Mouse (Mus musculus) heart, embryonic 12.5 days (tissue): ENCODE measurements around the gene Polr2c. TPM values are rescaled to one million over a fixed set of nuclear protein-coding genes. Genes with fewer than 3 reads are reported as not detected.

ENCODE experiments used
- ATAC-seq: fragments of 200-750 bp; cut with Nextera tagmentation; 2 replicates; pipeline ENCODE4 v1.8.0; 2017; ENCODE audit warnings: moderate TSS enrichment, moderate library complexity; ENCODE audit not compliant: insufficient number of reproducible peaks, low FRiP score
- H3K27ac ChIP-seq: fragments of 300-500 bp; sonication (generic); 2 replicates; pipeline ENCODE4 v1.5.1; 2016; ENCODE audit warnings: mild to moderate bottlenecking, moderate library complexity; ENCODE audit not compliant: poor library complexity, severe bottlenecking
- H3K27me3 ChIP-seq: fragments of 300-500 bp; sonication (generic); replicated peaks from 2 replicates; pipeline ENCODE4 v1.6.1; 2016; ENCODE audit warnings: mild to moderate bottlenecking, moderate library complexity
- H3K36me3 ChIP-seq: fragments of 300-500 bp; sonication (generic); 2 replicates; pipeline ENCODE4 v1.6.1; 2016; ENCODE audit warnings: mild to moderate bottlenecking, moderate library complexity
- H3K4me1 ChIP-seq: fragments of 300-500 bp; sonication (generic); replicated peaks from 2 replicates; pipeline ENCODE4 v1.6.1; 2016; ENCODE audit warnings: mild to moderate bottlenecking
- H3K4me2 ChIP-seq: fragments of 300-500 bp; sonication (generic); 2 replicates; pipeline ENCODE4 v1.6.1; 2016; ENCODE audit warnings: mild to moderate bottlenecking, moderate library complexity
- H3K4me3 ChIP-seq: fragments of 300-500 bp; sonication (generic); 2 replicates; pipeline ENCODE4 v1.5.1; 2016; ENCODE audit warnings: mild to moderate bottlenecking
- H3K9ac ChIP-seq: fragments of 300-500 bp; sonication (generic); 2 replicates; pipeline ENCODE4 v1.6.1; 2016; ENCODE audit warnings: mild to moderate bottlenecking, moderate library complexity
- H3K9me3 ChIP-seq: fragments of 300-500 bp; sonication (generic); replicated peaks from 2 replicates; pipeline ENCODE4 v1.6.1; 2016; ENCODE audit warnings: mild to moderate bottlenecking, moderate library complexity
- WGBS: fragments of 180-500 bp; shearing (Covaris S2); methylation state at CpG from one replicate; pipeline ENCODE4 v1.1.7; 2016; 5-methylcytosine and 5-hydroxymethylcytosine counted together
- polyA plus RNA-seq: library from polyadenylated mRNA; unstranded; fragments of >200 nt; fragmentation: Nextera tagmentation; extraction: Ambion mirVana; gene quantifications from 2 replicates; pipeline ENCODE4 v1.2.1, GENCODE M21; 2016

Polr2c gene
- polyA plus RNA-seq, 1 experiment from 2014 or later, result 122 TPM

DNA sequence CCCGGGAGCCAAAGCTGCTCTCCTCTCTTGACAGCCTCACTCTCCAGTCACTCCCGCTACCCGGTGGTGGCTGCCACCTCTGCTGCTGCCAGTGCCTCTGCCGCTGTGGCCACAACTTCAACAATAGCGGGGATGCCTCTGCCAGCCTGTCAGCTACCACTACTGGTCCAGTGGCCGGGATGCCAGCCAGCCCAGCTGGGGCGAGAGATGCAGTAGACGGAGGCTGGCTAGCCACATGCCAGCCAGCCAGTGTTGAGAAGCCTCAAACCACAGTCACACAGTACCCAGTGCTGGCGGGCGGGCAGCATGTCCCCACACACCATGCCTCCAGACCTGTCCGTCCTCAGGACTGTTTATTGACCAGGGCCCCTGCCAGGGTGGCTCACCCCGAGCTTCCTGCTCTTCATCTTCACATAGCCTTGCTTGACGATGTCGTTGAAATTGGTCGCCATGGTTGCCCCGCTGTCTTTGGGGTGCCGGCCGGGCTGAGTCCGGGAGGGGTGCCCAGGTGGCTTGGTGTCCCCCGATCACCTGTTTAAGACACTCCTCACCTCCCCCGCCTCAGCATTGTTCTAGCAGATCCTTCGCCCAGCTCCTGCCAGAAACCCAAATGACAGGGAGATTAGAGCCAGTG is 13.3 kb downstream of the Polr2c start:
- peak overlapping the region; percentile 90 for H3K4me2 ChIP-seq
- H3K4me1 ChIP-seq, result peaks cover 82% of the 10 kb centered on the region
- 18% methylated on average over 22 of the region's 22 CpGs for WGBS
- H3K27ac ChIP-seq, result peak overlapping the region; percentile 55; the same call in 1 of the 2 replicates
- 0 out of 2 replicates have a peak, but pooled peaks have one; percentile 1 for ATAC-seq
- H3K27me3 ChIP-seq, result no peaks in the 10 kb centered on the region
- peak overlapping the region; percentile 44 for H3K4me3 ChIP-seq
- peaks cover 43% of the 10 kb centered on the region for H3K36me3 ChIP-seq
- H3K9me3 ChIP-seq, result no peaks in the 10 kb centered on the region
- peak overlapping the region; percentile 57 for H3K9ac ChIP-seq

DNA sequence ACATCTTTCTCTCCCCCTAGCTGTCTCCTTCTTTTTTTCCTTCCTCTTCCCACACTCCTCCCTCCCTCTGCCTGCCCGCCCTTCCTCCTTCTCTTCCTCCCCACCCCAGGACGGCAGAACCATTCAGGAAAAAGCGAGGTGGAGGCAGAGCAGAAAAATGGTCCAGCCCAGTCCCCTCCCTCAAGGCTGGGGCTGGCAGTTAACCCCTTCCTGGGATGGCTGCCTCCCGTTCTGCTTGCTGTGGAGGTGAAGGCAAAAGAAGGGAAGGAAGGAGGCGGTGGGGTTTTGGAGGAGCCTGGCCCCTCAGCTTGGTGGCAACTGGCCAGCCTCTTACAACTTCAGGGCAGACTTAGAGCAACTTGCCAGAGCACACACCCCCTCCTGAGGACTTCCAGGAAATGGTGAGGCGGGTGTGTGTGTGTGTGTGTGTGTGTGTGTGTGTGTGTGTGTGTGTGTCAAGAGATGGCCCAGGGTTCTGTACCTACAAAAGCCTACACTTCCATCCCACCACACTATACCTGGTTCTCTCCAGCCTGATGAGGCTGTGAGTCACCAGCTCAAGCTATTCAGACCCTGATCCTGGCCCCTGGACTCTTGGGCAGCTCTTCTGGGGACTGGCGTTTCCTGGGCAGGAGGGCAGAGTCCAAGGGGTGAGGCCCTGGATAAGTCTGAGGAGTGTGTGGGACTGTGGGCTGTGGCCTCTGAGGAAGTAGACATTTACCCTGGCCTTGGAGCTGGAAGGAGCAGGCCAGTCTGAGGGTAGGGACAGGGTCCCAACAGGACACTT is 14.1 kb downstream of the Polr2c start:
- peak; percentile 60 for ATAC-seq
- peaks cover 36% of the 10 kb centered on the region for H3K36me3 ChIP-seq
- H3K27me3 ChIP-seq, result no peaks in the 10 kb centered on the region
- H3K9me3 ChIP-seq, result no peaks in the 10 kb centered on the region
- H3K4me1 ChIP-seq, result peaks cover 83% of the 10 kb centered on the region
- H3K27ac ChIP-seq, result peak overlapping the region; percentile 55
- peak overlapping the region; percentile 90 for H3K4me2 ChIP-seq
- peak overlapping the region; percentile 57 for H3K9ac ChIP-seq
- peak overlapping the region; percentile 44 for H3K4me3 ChIP-seq
- 9% methylated on average over 7 of the region's 7 CpGs for WGBS

DNA sequence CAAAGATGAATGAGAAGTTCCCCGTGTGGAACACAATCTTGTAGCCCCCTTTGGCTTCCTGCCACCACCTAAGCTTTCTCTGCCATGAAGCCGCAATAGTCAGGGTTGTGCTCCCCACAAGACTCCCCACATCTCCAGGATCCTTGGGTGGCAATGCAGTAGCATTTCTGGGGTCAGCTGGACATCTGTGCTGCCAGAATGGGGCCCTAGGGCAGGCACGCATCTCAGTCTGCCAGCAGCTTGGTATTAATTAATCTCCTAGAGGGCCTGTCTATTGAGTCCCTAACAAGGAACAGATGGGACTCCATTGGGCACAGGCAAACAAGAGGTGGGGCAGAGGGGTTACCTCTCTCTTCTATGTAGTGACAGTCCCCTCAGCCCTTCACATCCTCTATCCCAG is 14.9 kb downstream of the Polr2c start:
- Histone ChIP-seq H3K4me2 (peak overlapping the region; percentile 90), H3K27me3 (no peaks in the 10 kb centered on the region), H3K36me3 (peaks cover 28% of the 10 kb centered on the region), H3K4me1 (peaks cover 84% of the 10 kb centered on the region), H3K9me3 (no peaks in the 10 kb centered on the region), H3K9ac (0 out of 2 replicates have a peak overlapping the region, but pooled peaks have one; percentile 4), H3K27ac (peak overlapping the region; percentile 55), H3K4me3 (peak overlapping the region; percentile 13; the same call in 1 of the 2 replicates)
- no peak for ATAC-seq
- 52% methylated on average over 3 of the region's 3 CpGs for WGBS

DNA sequence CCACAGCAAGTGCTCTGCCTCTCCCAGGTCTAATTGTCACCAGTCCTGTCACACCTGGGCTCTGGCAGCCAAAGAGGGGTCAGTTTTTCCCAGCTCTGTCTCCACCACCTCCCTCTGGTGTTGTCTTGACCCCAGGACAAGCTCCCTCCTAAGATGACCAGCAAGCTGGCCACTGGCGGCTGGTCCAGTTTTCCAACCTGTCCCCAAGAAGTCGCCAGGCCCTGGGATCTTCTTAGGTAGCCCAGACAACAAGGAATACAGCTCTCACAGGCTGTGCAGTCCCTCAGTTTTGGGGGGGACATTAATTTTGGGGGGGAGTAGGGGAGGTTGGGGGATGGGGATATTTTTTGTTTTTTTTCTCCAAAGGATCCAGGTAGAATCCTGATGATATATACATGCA is 15.3 kb downstream of the Polr2c start:
- WGBS, result 71% methylated on average over 2 of the region's 2 CpGs
- Histone ChIP-seq H3K27ac (no peak overlapping the region), H3K9me3 (no peaks in the 10 kb centered on the region), H3K4me3 (peak overlapping the region; percentile 13; the same call in 1 of the 2 replicates), H3K4me1 (peaks cover 81% of the 10 kb centered on the region), H3K4me2 (peak overlapping the region; percentile 90), H3K27me3 (no peaks in the 10 kb centered on the region), H3K36me3 (peaks cover 24% of the 10 kb centered on the region), H3K9ac (0 out of 2 replicates have a peak overlapping the region, but pooled peaks have one; percentile 4)
- ATAC-seq, result no peak

DNA sequence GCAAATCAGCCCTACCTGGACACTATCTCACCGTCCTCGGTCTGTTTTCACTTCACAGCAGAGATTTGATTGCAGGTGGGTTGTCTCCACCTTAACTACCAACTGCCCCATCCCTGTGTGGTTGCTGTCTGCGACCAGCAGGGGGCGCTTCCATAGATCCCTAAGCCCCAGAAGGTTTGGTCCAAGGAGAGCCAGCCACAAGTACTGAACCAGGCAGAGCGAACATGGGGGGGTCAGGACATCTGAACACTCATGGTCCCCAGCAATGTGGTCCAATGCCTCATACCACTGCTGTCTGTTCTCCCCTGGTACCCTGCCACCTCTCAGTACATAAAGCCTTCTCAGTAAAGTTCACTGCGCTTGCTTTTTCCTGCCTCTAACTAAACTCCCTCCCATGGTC is 17.1 kb downstream of the Polr2c start:
- Histone ChIP-seq H3K4me1 (peaks cover 63% of the 10 kb centered on the region), H3K9ac (peak overlapping the region; percentile 84), H3K27me3 (no peaks in the 10 kb centered on the region), H3K9me3 (no peaks in the 10 kb centered on the region), H3K4me2 (peak overlapping the region; percentile 90), H3K36me3 (peaks cover 11% of the 10 kb centered on the region; the same call in 1 of the 2 replicates), H3K27ac (no peak overlapping the region; the same call in 1 of the 2 replicates), H3K4me3 (peak overlapping the region; percentile 72)
- peak; percentile 48 for ATAC-seq
- WGBS, result 4% methylated on average over 6 of the region's 6 CpGs

DNA sequence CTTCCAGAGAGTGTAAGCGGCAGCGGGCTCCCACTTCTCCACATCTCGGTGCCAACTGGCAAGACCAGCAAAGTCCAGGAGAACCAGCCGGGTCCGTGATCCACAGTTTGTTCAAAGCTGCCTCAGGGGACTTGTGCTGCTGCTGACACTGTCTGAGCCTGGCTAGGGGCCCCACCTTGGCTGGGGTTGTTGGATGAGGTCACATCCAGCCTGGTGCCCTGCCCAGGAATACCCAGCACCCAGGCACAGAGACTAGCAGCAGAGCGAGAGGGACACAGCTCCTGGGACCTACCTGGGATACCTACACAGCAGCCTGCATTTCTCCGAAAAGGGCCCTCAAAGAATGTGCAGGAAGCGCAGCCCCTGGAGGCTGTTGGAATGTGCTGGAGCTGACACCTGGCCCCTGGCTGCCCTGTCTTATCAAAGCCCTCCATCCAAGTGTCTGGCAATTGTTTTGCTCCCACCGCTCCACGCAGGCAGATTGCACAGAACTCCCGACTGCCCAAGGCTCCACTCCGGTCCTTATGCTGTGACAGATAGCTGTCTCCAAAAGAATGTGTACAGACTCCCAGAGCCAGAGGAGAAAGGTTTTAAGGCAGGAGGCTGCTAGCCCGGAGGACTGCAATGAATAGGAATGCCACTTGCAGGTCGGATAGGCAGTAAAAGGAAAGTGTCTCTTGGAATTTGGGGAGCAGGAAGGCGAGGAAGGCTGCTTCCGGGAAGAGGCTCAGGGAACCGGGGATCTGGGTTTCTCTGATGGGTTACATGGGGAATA is 18.0 kb downstream of the Polr2c start:
- Histone ChIP-seq H3K27me3 (no peaks in the 10 kb centered on the region), H3K9me3 (no peaks in the 10 kb centered on the region), H3K4me1 (peaks cover 54% of the 10 kb centered on the region), H3K4me3 (peak overlapping the region; percentile 72), H3K27ac (peak overlapping the region; percentile 84), H3K9ac (peak overlapping the region; percentile 84), H3K4me2 (peak overlapping the region; percentile 90), H3K36me3 (peaks cover 2% of the 10 kb centered on the region; the same call in 1 of the 2 replicates)
- ATAC-seq, result no peak
- 4% methylated on average over 17 of the region's 17 CpGs for WGBS

DNA sequence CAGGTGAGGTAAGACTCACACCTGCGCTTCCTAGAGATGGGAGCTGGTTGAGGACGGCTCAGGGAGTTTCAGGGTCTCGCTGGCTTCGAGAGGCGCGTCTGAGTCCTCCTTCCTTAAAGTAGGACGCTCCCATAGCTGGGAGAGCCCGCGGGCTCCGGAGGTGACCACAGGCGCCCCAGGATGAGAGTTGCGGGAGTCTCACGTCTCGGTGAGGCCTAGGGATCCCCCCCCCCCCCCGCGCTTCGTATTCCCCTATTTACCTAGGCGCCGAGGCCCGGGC is 18.6 kb downstream of the Polr2c start:
- peak overlapping the region; percentile 72 for H3K4me3 ChIP-seq
- peak overlapping the region; percentile 84 for H3K9ac ChIP-seq
- no peak for ATAC-seq
- H3K4me1 ChIP-seq, result peaks cover 49% of the 10 kb centered on the region
- under 1% methylated on average over 20 of the region's 20 CpGs for WGBS
- no peaks in the 10 kb centered on the region for H3K36me3 ChIP-seq
- no peaks in the 10 kb centered on the region for H3K9me3 ChIP-seq
- peak overlapping the region; percentile 90 for H3K4me2 ChIP-seq
- H3K27ac ChIP-seq, result peak overlapping the region; percentile 84
- no peaks in the 10 kb centered on the region for H3K27me3 ChIP-seq

DNA sequence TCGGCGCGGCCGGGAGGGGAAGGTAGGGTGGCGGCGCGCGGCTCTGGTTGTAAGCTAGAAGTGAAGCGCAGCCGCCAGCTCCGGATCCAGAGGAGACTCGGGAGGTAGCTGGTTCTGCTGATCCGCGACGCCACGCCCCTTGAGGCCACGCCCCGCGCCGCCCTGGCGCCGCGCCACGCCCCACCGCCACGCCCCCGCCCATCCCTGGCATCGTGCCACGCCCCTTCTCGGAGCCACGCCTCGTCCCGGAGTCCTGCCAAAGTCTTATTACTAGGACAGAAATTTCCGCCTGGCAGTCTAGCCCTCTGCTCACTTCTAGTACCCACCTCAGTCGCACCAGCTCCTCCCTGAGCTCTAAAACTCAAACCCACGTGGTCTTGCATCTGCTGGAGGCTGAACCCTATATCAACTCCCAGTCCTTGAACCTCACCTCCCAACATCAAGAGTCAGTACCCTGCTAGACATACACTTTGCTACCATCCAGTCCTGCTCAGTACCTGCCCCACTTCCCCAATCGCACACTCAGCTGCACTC is 19.0 kb downstream of the Polr2c start, which contains the start of gene Dok4:
Gene Dok4 (minus strand): TSS at position 134 of the 534 bp plus-strand sequence.
- peak within 1 kb of the TSS; percentile 90 for H3K4me2 ChIP-seq
- peak within 1 kb of the TSS; percentile 84 for H3K9ac ChIP-seq
- peaks cover 44% of the 10 kb centered on the region for H3K4me1 ChIP-seq
- no peaks in the 10 kb centered on the region for H3K9me3 ChIP-seq
- peak within 1 kb of the TSS; percentile 72 for H3K4me3 ChIP-seq
- WGBS, result under 1% methylated on average over 36 of the region's 37 CpGs
- peak; percentile 88 for ATAC-seq
- no peaks in the 10 kb centered on the region for H3K36me3 ChIP-seq
- peak within 1 kb of the TSS; percentile 84 for H3K27ac ChIP-seq
- no peaks in the 10 kb centered on the region for H3K27me3 ChIP-seq

DNA sequence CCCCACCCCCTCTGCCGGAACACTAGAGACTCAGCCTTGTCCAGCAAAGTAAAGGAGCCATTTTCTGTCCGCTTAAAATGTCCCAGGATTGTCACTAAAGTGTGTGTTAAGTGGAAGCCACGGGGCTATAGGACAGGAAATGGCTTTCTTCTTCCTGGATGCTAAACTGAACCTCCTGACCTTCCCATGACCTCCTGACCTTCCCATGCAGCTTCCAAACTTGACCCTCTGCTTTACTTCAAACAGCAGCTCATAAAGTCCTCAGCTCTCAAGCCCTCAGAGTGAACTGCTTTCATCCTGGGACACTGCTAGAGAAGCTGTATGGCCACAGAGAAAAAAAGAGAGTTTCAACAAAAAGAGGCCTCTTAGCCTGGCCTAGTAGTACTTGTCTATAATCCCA is 19.6 kb downstream of the Polr2c start:
- H3K27me3 ChIP-seq, result no peaks in the 10 kb centered on the region
- H3K9me3 ChIP-seq, result no peaks in the 10 kb centered on the region
- peak overlapping the region; percentile 90; the same call in 1 of the 2 replicates for H3K4me2 ChIP-seq
- peaks cover 38% of the 10 kb centered on the region for H3K4me1 ChIP-seq
- 39% methylated on average over 3 of the region's 3 CpGs for WGBS
- H3K36me3 ChIP-seq, result no peaks in the 10 kb centered on the region
- H3K4me3 ChIP-seq, result no peak overlapping the region
- H3K27ac ChIP-seq, result peak overlapping the region; percentile 25; the same call in 1 of the 2 replicates
- no peak for ATAC-seq
- H3K9ac ChIP-seq, result no peak overlapping the region

DNA sequence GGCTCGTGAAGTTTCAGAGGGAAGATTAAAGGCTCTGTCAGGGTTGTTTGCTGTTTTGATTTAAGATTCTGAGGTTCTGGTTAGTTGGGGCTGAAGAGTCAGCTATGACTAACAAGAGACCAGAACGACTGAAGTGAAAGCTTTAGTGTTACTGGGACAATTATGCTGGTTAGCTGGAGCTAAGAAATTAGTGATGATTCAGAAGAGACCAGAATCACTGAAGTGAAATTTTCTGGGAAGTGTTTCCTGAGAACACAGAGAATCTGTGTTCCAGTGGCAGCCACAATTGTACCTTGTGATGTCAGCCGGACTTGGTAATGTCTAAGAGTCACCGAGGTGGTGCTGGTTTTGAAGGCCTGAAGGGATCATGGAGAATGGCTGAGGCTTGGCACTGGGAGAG is 23.5 kb downstream of the Polr2c start:
- H3K4me3 ChIP-seq, result no peak overlapping the region
- no peaks in the 10 kb centered on the region for H3K9me3 ChIP-seq
- no peak overlapping the region for H3K27ac ChIP-seq
- 47% methylated on average over 4 of the region's 4 CpGs for WGBS
- peaks cover 8% of the 10 kb centered on the region for H3K4me1 ChIP-seq
- no peaks in the 10 kb centered on the region for H3K36me3 ChIP-seq
- no peak overlapping the region for H3K4me2 ChIP-seq
- ATAC-seq, result no peak
- H3K27me3 ChIP-seq, result no peaks in the 10 kb centered on the region
- no peak overlapping the region for H3K9ac ChIP-seq
